Mouse (Mus musculus) heart, postnatal 0 days (tissue): ENCODE data around the gene Ddx58. TPM values are rescaled to one million over a fixed set of nuclear protein-coding genes. Genes with fewer than 3 reads are reported as not detected.

Experiments
- ATAC-seq: fragments of 200-750 bp; cut with Nextera tagmentation; 2 replicates; pipeline ENCODE4 v1.8.0; 2017; ENCODE audit warnings: low read depth, moderate number of reproducible peaks, moderate library complexity; ENCODE audit not compliant: insufficient read depth
- DNase-seq: peaks from one replicate; pipeline ENCODE4 v3.0.0-alpha.2; 2016; ENCODE audit warnings: low spot score
- H3K27ac ChIP-seq: fragments of 300-500 bp; sonication (generic); 2 replicates; pipeline ENCODE4 v1.5.1; 2014; ENCODE audit warnings: low read depth, mild to moderate bottlenecking
- H3K27me3 ChIP-seq: fragments of 300-500 bp; sonication (generic); 2 replicates; pipeline ENCODE4 v1.6.1; 2014; ENCODE audit warnings: low read length, mixed read lengths; ENCODE audit not compliant: control insufficient read depth, insufficient read depth
- H3K36me3 ChIP-seq: fragments of 300-500 bp; sonication (generic); replicated peaks from 2 replicates; pipeline ENCODE4 v1.6.1; 2014; ENCODE audit warnings: low read length, mixed read lengths; ENCODE audit not compliant: control insufficient read depth, insufficient read depth
- H3K4me1 ChIP-seq: fragments of 300-500 bp; sonication (generic); 2 replicates; pipeline ENCODE4 v1.6.1; 2014; ENCODE audit warnings: antibody characterized with exemption; ENCODE audit not compliant: control insufficient read depth, insufficient read depth
- H3K4me2 ChIP-seq: fragments of 300-500 bp; sonication (generic); 2 replicates; pipeline ENCODE4 v1.6.1; 2014; ENCODE audit warnings: low read depth, mild to moderate bottlenecking, low read length, moderate library complexity
- H3K4me3 ChIP-seq: fragments of 300-500 bp; sonication (generic); 2 replicates; pipeline ENCODE4 v1.5.1; 2014; ENCODE audit warnings: low read depth, low read length
- H3K9ac ChIP-seq: fragments of 300-500 bp; sonication (generic); replicated peaks from 2 replicates; pipeline ENCODE4 v1.6.1; 2014; ENCODE audit warnings: low read depth, low read length, mixed read lengths
- H3K9me3 ChIP-seq: fragments of 300-500 bp; sonication (generic); replicated peaks from 2 replicates; pipeline ENCODE4 v1.6.1; 2016; ENCODE audit warnings: low read length; ENCODE audit not compliant: control insufficient read depth
- CTCF ChIP-seq: IDR thresholded peaks from 2 replicates; pipeline ENCODE4 v1.5.1; 2016; ENCODE audit warnings: antibody characterized with exemption, control low read depth, low read depth
- EP300 ChIP-seq: IDR thresholded peaks from 2 replicates; pipeline ENCODE4 v1.6.1; 2016; ENCODE audit warnings: antibody characterized with exemption, low read depth
- WGBS: fragments of 180-500 bp; shearing (Covaris S2); extraction: QIAGEN DNeasy Blood & Tissue Kit; methylation state at CpG from one replicate; pipeline ENCODE4 v1.1.7; 2014; 5-methylcytosine and 5-hydroxymethylcytosine counted together
- polyA plus RNA-seq: library from polyadenylated mRNA; unstranded; fragments of >200 nt; fragmentation: Nextera tagmentation; extraction: Ambion mirVana; gene quantifications from 2 replicates; pipeline ENCODE4 v1.2.1, GENCODE M21; 2015
- total RNA-seq: library from RNA; depleted of rRNA; stranded (reverse); fragments of >200 nt; gene quantifications from 2 replicates; pipeline ENCODE4 v1.2.3, GENCODE M21; 2014; ENCODE audit warnings: low replicate concordance; rRNA removed

The Ddx58 gene
- 16.0 and 17.5 TPM in 2 replicates for total RNA-seq
- polyA plus RNA-seq: 6.7 and 7.5 TPM in 2 replicates

DNA sequence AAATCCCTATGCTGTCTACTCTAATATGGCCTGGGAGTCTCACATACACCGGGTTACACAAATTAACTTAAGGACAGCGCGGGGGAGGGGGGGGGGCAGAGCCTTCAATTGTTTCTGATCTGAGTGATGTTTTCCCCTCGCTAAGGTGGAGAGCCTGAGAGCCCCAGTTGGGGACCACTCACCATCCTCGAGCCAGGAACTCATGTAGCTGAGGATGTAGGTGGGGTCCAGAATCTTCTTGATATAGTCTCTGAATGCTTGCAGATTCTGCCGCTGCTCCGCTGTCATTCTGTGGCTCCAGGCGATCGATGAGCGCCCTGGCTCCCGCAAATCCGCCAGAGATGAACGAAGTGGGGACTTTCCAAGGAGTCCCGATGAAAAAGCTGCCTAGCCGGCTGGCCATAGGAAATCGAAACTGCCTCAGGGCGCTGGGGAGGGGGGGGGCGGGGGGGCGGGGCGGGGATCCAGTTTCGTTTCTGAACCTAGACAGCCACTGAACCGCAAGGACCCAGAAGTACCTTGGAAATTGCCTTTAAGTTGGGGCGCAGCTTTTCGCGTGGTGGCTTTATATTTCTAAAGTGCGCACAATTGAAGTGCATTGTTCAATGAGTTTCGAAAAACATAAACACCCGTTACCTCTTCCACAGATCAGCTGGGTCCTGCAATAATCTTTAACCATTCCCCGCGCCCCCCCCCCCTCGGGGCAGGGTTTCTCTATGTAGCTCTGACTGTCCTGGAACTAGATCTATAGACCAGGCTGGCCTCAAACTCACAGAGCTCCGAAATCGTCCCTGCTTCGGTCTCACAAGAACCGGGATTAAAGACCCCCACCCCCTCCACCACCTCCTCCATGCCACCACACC, at the start of gene Ddx58:
TSS of gene Ddx58 (minus strand) at position 420 of the 863 bp plus-strand sequence.
- H3K4me3 ChIP-seq: peak within 1 kb of the TSS; percentile 86
- ATAC-seq: peak; percentile 71
- peak; percentile 65 for DNase-seq
- H3K4me1 ChIP-seq: peaks cover 4% of the 10 kb centered on the region
- TF ChIP-seq CTCF (no peak), EP300 (no peak)
- no peaks in the 10 kb centered on the region for H3K9me3 ChIP-seq
- 3% methylated on average over 31 of the region's 35 CpGs for WGBS
- peak within 1 kb of the TSS; percentile 88 for H3K27ac ChIP-seq
- H3K27me3 ChIP-seq: no peaks in the 10 kb centered on the region
- peak within 1 kb of the TSS; percentile 94 for H3K4me2 ChIP-seq
- peaks cover 3% of the 10 kb centered on the region; the same call in 1 of the 2 replicates for H3K36me3 ChIP-seq
- peak within 1 kb of the TSS; percentile 74 for H3K9ac ChIP-seq

DNA sequence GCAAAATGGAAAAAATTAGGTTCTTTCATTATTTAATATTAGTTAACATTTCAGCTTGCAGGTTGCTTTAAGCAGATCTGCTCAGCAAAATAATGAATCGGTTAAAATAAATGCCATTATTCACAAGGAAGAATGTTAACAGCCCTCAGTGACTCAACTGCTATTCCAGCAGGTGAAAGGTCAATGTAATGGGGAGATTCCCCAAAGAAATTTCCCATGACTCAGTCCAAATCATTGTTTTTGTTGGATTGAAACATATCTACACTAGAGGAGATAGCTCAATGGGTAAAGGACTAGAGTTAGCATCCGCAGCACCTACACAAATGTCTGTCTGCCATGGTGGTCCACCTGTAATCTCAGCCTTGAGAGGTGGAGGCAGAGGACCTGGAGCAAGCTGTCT, 49.4 kb upstream of the Ddx58 start:
- peaks cover 3% of the 10 kb centered on the region; the same call in 1 of the 2 replicates for H3K9me3 ChIP-seq
- 72% methylated on average over 2 of the region's 2 CpGs for WGBS
- H3K4me2 ChIP-seq: no peak overlapping the region
- no peak overlapping the region for H3K9ac ChIP-seq
- H3K27me3 ChIP-seq: no peaks in the 10 kb centered on the region
- no peaks in the 10 kb centered on the region for H3K36me3 ChIP-seq
- no peak overlapping the region for H3K4me3 ChIP-seq
- DNase-seq (no peak), ATAC-seq (no peak)
- no peaks in the 10 kb centered on the region for H3K4me1 ChIP-seq
- TF ChIP-seq EP300 (no peak), CTCF (no peak)
- no peak overlapping the region for H3K27ac ChIP-seq

DNA sequence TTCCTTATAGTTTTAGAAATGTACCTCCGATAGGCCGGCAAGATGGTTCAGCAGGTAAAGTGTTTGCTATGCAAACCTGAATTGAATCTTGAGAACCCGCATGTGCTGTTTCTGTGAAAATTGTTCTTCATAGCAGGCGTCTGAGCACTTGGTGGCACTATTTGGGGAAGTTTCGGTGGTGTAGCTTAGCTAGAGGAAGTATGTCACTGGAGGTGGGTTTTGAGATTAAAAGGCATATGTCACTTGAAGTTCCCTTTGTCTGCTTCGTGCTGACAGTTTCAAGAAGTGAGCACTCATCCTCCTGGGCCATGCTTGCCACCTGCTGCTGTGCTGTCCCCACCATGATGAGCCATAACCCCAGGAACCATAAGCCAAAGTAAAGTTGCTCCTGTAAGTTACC, 47.8 kb upstream of the Ddx58 start:
- Histone ChIP-seq H3K4me3 (no peak overlapping the region), H3K4me2 (no peak overlapping the region), H3K27me3 (no peaks in the 10 kb centered on the region), H3K36me3 (no peaks in the 10 kb centered on the region), H3K4me1 (no peaks in the 10 kb centered on the region), H3K9me3 (no peaks in the 10 kb centered on the region), H3K27ac (no peak overlapping the region), H3K9ac (no peak overlapping the region)
- no peak for DNase-seq
- 59% methylated on average over 6 of the region's 6 CpGs for WGBS
- TF ChIP-seq CTCF (no peak), EP300 (no peak)
- ATAC-seq: no peak

DNA sequence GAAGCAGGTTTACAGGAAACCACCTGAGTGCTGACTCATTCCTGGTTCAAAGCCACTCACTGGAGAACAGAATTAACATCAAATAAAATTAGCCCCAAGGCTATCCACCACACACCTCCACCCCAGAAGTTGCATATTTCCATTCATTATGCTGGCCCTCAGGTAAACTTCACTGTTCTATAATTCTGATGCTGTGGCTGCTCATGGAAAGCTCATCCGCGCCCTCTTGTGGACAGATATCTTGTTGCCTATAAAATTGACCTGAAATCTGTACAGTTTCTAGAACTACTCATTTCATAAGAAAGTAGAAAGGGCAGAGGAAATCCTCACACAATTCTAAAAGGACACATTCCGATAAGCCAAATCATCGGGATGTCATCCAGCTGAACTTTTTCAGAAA, 46.0 kb upstream of the Ddx58 start:
- Histone ChIP-seq H3K27ac (no peak overlapping the region), H3K4me1 (no peaks in the 10 kb centered on the region), H3K9ac (no peak overlapping the region), H3K9me3 (no peaks in the 10 kb centered on the region), H3K4me3 (no peak overlapping the region), H3K27me3 (no peaks in the 10 kb centered on the region), H3K36me3 (no peaks in the 10 kb centered on the region), H3K4me2 (no peak overlapping the region)
- WGBS: 7% methylated on average over 4 of the region's 4 CpGs
- DNase-seq: no peak
- TF ChIP-seq CTCF: peak; percentile 82
- no peak for TF ChIP-seq EP300
- ATAC-seq: no peak

DNA sequence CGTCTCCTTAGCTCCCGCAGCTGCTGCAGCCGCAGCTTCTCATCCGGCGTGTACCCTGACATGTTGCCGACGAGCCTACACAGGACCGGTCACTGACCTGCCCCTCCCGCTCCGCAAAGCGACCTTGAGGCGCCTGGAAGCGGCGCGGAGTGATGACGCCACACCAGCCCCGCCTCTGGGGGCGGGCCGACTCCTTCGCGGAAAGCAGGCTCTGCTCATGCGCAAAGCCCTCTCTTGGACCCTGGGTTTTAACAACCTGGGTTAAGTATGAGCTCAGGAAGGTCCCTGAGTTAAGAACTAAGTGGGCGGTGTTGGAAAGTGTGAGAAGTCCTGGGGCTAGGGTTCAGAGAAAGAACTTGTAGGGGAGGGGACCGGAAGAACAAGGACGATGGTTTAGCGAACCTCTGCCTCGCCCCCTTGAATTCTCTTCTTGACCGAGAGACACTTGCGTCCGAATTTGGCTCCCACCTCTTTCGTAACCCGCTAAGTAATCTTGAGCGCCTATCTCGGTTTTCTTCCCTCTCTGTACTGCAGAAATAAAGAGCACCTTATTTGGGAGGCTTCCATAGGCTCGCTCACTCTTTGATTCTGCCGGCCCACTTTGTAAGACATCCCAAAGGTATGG, 39.8 kb upstream of the Ddx58 start, which contains the start of gene Ndufb6:
TSS of gene Ndufb6 (minus strand) at position 146 of the 625 bp plus-strand sequence.
- peak within 1 kb of the TSS; percentile 86 for H3K4me2 ChIP-seq
- peaks cover 12% of the 10 kb centered on the region for H3K4me1 ChIP-seq
- peak within 1 kb of the TSS; percentile 80 for H3K27ac ChIP-seq
- H3K9ac ChIP-seq: peak within 1 kb of the TSS; percentile 87
- no peaks in the 10 kb centered on the region for H3K27me3 ChIP-seq
- no peaks in the 10 kb centered on the region for H3K9me3 ChIP-seq
- WGBS: under 1% methylated on average over 36 of the region's 36 CpGs
- peaks cover 20% of the 10 kb centered on the region for H3K36me3 ChIP-seq
- peak within 1 kb of the TSS; percentile 87 for H3K4me3 ChIP-seq
- DNase-seq (peak; percentile 93), ATAC-seq (peak; percentile 98)
- TF ChIP-seq CTCF (no peak), EP300 (0 out of 2 replicates have a peak, but pooled peaks have one; percentile 30)
